Mouse (Mus musculus): ENCODE results near the gene Tmem170.
A peak's percentile ranks its signal among the peaks of the same experiment; 100 is the strongest.
"Not testable (repeated sequence)": the region's sequence is repeated elsewhere in the genome, so short reads cannot be mapped to it uniquely, and the experiment has no call there.

Gene Tmem170

DNA sequence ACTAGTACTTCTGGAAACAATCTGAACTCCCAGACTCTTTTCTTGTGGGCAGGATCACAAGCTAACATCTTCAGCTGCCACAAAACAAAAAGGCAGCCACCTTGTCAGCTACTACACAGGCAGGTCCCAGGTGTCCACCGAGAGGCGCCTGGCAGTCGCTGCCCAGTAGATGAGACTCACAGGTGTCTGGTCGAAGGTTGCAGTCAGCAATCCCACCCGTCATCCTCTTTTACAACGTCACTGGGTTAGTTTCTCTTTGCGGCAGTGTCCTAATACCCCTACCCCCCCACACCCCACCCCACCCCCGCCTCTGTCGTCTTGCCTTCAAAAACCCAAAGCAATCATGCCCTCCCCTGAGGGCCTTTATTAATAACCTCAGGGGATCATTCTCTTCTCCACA, 792 bp downstream of the Tmem170 start:
- DNase-seq (ENCODE audit: low spot score), result peak; percentile 60

GRCm38 (mm10) chr8:111871278-111871677, 5.3 kb downstream of the Tmem170 start:
- DNase-seq (ENCODE audit: low spot score), result no peak

DNA sequence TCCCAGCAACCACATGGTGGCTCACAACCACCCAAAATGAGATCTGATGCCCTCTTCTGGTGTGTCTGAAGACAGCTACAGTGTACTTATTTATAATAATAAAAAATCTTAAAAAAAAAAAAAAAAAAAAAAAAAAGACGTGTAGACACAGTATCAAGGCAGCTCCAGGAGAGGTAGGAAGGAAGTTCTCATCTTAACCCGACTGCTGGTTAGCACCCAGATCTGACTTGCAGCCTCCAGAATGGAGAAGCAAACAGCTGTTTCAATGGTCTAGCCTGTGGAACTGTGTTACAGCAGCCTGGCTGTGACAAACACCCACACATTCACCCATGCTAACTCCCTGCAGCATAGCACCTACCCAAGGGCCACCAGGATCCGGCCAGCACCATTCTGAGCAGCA, 6.2 kb downstream of the Tmem170 start:
- no peak for DNase-seq (ENCODE audit: low spot score)

- DNase-seq (ENCODE audit: low spot score), result no peak
These were observed 7.9 kb downstream of the Tmem170 start for GRCm38 (mm10) chr8:111868664-111869063.

DNA sequence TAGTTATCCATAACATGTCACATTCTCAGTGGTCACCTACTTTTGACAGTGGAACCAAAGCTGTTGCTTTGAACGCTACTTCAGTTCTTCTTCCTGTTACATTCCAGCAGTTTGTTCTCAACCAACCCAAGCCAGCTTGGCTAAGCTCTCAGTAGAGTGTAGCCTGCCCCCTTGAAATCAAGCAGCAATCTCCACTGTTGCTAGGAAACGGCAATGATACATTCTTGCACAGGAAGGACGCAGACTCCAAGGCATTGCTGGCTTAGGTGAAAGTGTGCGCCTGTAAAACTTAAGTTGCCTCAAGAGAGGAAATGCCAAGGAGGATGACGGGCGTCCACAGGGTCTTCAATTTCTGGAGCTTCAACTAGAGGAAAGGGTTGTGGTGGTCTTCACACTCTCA, 10.7 kb downstream of the Tmem170 start:
- peak; percentile 53 for DNase-seq (ENCODE audit: low spot score)

DNA sequence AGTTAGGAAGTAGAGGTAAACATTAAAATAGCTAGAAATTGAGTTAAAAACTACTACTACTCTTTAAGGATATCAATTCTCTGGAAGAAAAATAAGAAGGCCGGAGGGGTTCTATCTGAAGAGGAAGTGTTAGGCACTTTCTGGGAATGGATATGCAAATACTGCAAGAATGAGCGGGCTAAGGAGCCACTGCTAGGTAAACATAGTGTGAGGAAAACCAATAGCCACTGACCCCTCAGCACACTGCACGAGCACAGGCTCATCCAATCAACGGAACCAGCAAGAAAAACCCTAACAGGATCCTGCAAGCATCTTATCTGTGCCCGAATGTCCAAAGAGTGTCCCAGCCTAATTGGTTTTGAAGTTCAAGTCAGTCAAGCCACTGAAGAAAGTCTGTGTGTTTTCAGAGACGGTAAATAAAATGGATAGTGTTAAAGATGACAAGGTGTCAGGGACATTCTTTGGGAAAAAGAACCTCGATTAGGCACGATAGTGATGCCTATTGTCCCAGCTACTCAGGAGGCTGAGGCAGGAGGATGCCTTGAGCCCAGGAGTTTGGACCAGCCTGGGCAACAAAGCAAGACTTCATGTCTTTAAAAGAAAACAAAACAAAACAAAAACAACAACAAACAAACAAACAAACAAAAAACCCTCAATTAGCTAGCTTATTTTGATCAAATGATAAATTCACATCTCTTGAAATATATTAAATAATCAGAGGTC, 11.3 kb downstream of the Tmem170 start:
- DNase-seq (ENCODE audit: low spot score), result no peak

- no peak for DNase-seq (ENCODE audit: low spot score)
These were observed 11.9 kb downstream of the Tmem170 start for GRCm38 (mm10) chr8:111864648-111865047.

DNA sequence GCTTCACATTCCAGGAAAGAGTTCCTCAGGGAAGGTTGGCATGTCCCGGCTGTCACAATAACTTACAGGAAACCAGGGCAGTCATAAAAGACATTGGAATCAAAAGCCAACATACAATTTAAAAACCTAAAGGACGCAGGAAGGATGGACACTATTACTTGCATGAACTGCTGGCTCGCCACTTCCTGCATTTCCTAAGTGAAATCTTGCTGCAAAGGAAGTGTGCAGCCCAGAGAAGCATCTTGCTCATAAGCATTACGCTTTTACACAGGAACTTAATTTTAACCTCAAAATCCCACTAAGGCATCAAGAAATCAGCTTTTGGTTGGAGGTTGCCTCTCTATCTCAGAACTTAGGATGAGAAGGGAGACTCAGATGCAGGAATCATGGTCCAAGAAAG, 13.3 kb downstream of the Tmem170 start:
- no peak for DNase-seq (ENCODE audit: low spot score)

GRCm38 (mm10) chr8:111855977-111856376, 20.6 kb downstream of the Tmem170 start:
- DNase-seq (ENCODE audit: low spot score), result no peak

GRCm38 (mm10) chr8:111853861-111854501, 22.6 kb downstream of the Tmem170 start, which contains the start of gene Cfdp1:
TSS of gene Cfdp1 (minus strand) at chr8:111854291.
- peak; percentile 99 for DNase-seq (ENCODE audit: low spot score)

- not testable (repeated sequence) for DNase-seq (ENCODE audit: low spot score)
These were observed 23.3 kb downstream of the Tmem170 start for GRCm38 (mm10) chr8:111853219-111853618.

DNA sequence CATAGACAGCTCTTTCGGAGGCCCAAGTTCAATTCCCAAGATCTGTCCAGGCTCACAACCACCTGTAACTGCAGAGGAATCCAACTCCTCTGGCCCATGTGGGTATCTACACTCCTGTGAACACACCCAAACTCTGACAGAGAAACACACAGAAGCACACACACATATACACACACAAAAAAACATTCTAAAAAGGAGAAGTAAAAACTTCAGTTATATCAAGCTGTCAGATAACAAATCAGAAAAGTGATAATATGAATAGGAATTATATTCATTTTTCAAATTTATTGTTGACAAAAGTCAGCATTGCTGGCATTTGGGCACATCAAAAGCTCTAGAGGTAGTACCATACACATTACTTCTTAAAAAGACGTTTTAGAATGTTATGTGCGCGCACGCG, 29.8 kb downstream of the Tmem170 start:
- DNase-seq (ENCODE audit: low spot score), result no peak

DNA sequence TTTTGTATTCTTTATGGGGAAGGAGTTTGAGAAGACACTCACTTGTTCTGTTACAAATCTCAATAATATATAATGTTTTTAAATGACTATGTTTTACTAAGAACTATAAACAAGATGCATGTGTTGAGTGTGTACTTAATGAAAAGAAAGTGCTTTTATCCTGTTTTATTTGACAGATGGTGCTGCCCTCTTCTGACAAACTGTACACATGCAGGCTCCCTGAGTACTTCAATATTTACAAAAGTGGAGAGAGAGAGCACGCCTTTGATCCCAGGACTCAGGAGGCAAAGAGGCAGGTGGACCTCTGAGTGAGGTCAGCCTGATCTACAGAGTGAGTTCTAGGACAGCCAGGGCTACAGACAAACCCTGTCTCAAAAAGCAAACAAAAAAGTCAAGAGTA, 41.0 kb downstream of the Tmem170 start:
- peak; percentile 63 for DNase-seq (ENCODE audit: low spot score)

GRCm38 (mm10) chr8:111834011-111834410, 42.5 kb downstream of the Tmem170 start:
- no peak for DNase-seq (ENCODE audit: low spot score)

- no peak for DNase-seq (ENCODE audit: low spot score)
These were observed 43.6 kb downstream of the Tmem170 start for GRCm38 (mm10) chr8:111832983-111833382.

DNA sequence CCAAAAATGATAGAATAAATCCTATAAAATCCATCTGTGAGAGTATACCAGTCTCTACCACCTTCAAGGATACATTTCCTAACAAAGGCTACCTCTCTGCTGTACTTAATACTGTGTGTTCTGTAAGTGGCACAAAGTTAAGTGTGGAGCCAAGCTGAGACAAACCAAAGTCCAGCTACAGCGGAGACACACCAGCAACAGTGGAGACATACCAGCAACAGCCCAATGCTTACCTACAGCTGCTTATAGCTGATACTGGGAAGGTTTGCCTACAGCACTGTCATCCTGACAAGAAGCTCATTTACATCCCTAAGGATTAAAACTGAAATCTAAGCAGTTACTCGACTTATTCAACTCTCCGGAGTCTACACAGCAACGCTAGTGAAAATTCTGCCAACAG, 44.6 kb downstream of the Tmem170 start:
- DNase-seq (ENCODE audit: low spot score), result no peak

DNA sequence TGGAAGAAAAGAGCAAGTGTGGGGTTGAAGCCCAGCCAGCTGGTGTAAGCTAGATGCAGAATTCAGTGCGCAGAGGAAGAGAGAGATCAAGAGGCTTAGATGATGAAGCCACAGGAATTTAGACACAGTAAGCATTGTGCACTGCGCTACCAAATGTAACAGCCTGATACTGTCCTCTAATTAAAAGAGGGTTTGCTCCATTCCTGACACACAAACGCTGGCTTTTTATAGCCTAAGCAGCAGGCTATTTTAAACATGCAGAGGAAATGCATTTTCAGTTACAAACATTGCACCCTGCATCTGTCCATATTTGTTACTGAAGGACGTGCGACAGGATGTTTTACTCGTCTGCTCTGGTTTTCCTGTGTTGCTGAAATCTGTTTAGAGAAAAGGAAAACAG, 48.0 kb downstream of the Tmem170 start:
- no peak for DNase-seq (ENCODE audit: low spot score)

- DNase-seq (ENCODE audit: low spot score), result peak; percentile 52
These were observed 51.3 kb downstream of the Tmem170 start for GRCm38 (mm10) chr8:111825219-111825618.

GRCm38 (mm10) chr8:111824334-111824733, 52.2 kb downstream of the Tmem170 start:
- no peak for DNase-seq (ENCODE audit: low spot score)

DNA sequence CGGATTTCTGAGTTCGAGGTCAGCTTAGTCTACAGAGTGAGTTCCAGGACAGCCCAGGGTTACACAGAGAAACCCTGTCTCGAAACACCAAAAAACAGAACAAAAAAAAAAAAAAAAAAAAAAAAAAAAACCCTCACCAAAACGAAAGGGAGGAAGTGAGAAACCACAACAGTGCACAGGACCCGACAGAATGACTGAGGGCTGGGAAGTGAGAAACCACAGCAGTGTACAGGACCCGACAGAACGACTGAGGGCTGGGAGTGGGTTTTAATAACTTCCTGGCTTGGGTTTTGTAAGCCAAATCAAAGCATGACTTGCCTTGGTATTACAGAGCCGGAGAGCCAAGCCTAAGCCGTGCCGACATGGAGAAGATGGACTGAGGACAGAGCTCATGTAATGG, 55.4 kb downstream of the Tmem170 start:
- DNase-seq (ENCODE audit: low spot score), result no peak

- no peak for DNase-seq (ENCODE audit: low spot score)
These were observed 55.9 kb downstream of the Tmem170 start for GRCm38 (mm10) chr8:111820691-111821090.

DNA sequence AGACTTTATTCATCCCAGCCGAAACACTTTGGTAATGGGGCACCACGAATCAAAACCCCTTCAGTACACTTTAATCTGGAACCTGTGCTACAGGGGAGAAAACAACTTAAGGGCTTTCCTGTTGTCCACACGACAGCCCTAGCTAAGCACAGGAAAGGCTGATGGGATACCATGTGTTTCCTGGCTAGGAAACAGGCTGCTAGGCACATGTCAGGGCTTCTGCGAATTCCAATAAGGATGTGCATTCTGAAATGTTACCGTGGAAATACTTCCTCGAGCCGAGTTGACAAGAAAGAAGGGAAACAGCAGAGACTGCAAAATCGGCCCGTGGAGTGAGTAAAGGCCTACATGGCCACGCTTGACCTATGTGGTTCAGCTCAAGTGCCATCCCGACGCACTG, 56.5 kb downstream of the Tmem170 start:
- no peak for DNase-seq (ENCODE audit: low spot score)

DNA sequence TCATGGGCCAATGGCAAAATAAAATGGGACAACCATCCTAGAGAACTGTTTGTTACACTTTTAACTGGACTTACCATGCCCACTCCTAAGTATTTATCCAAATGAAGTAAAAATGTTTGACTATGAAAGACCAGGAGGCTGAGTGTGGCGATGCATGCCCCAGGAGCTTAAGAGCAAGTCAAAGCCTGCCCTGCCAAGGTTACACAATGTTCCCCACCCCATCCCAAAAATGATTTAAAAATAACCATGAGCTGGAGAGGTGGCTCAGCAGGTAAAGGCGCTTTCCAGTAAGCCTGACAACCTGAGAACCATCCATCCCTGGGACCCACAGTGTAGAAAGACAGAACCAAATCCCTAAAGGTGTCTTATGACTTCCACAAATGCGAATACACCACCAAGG, 58.0 kb downstream of the Tmem170 start:
- no peak for DNase-seq (ENCODE audit: low spot score)

DNA sequence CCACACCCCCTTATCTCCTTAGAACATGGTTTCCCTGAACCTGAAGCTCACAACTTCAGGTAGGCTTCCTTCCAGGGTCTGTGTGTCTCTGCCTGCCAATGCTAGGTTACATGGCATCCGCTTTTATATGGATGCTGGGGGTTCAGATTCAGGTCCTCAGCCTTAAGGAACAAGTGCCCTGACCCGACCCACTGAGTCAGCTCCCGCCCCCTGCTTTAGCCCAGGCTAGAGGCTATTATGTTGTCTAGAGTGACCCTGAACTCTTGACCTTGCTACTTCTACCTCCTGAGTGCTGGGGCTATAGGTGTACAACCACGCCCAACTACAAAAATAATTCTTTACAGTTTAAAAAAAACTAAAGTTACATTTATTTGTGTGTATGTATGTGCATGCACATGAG, 61.5 kb downstream of the Tmem170 start:
- no peak for DNase-seq (ENCODE audit: low spot score)

Data from MN1 (cell line).